Mouse (Mus musculus) gastrocnemius, adult 18-20 months (tissue): ENCODE results near the gene Rlbp1. TPM values are rescaled to one million over a fixed set of nuclear protein-coding genes. Genes with fewer than 3 reads are reported as not detected.
A peak's percentile ranks its signal among the peaks of the same experiment; 100 is the strongest.

Experiments
- DNase-seq: peaks from one replicate; pipeline ENCODE4 v3.0.0; 2021; ENCODE audit warnings: low spot score
- total RNA-seq, 2 experiments: library from RNA; stranded (reverse); gene quantifications; 2 replicates each; pipeline ENCODE4 v1.2.3; 2021

Rlbp1 gene
- total RNA-seq, 2 experiments from 2014 or later = not detected

- no peak for DNase-seq
Observed at GRCm38 (mm10) chr7:79376516-79377275, 10.2 kb downstream of the Rlbp1 start.

- DNase-seq = no peak
Observed at GRCm38 (mm10) chr7:79375594-79375993, 11.3 kb downstream of the Rlbp1 start.

- DNase-seq = no peak
Observed at GRCm38 (mm10) chr7:79374017-79374416, 12.8 kb downstream of the Rlbp1 start.

- DNase-seq = peak; percentile 43
Observed at GRCm38 (mm10) chr7:79371321-79371879, 15.4 kb downstream of the Rlbp1 start.

- DNase-seq = no peak
Observed at GRCm38 (mm10) chr7:79369416-79369815, 17.4 kb downstream of the Rlbp1 start.

DNA sequence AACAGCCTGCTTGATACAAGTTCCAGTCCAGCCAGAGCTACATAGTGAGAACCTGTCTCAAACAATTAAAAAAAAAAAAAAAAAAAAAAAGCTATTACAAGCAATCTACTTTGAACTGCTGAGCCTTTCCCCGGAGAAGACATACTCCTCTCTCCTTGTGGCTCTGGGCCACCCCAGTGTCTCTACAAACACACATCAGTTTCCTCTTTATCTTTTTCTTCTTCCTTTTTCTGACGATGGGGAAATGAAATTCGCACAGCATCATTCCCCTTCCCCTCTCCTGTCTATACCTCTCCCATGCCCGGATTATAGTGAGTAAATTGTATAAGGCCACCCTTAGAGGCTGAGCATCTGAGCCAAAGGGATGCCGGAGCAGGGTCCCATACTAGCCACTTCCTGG lies 18.2 kb downstream of the Rlbp1 start:
- no peak for DNase-seq

GRCm38 (mm10) chr7:79363370-79364043 lies 23.3 kb downstream of the Rlbp1 start:
- DNase-seq = no peak

GRCm38 (mm10) chr7:79362830-79363229 lies 24.0 kb downstream of the Rlbp1 start:
- no peak for DNase-seq

GRCm38 (mm10) chr7:79362208-79362607 lies 24.6 kb downstream of the Rlbp1 start:
- DNase-seq = no peak

- DNase-seq = no peak
Observed at GRCm38 (mm10) chr7:79360056-79360455, 26.8 kb downstream of the Rlbp1 start.

DNA sequence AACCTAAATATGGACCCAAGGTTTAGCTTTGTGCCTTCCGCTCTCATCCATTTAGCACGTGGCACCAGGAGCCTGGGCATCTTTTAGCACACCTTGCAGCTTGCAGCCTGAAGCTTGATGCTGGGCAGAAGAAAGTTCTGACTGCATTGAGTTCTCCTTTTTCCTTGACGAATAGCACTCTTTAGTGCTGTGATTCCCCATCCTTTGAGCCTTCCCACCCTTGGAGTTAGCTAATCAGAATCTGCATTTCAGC lies 27.7 kb downstream of the Rlbp1 start:
- DNase-seq = no peak

GRCm38 (mm10) chr7:79358350-79359182 lies 28.3 kb downstream of the Rlbp1 start:
- DNase-seq = no peak

DNA sequence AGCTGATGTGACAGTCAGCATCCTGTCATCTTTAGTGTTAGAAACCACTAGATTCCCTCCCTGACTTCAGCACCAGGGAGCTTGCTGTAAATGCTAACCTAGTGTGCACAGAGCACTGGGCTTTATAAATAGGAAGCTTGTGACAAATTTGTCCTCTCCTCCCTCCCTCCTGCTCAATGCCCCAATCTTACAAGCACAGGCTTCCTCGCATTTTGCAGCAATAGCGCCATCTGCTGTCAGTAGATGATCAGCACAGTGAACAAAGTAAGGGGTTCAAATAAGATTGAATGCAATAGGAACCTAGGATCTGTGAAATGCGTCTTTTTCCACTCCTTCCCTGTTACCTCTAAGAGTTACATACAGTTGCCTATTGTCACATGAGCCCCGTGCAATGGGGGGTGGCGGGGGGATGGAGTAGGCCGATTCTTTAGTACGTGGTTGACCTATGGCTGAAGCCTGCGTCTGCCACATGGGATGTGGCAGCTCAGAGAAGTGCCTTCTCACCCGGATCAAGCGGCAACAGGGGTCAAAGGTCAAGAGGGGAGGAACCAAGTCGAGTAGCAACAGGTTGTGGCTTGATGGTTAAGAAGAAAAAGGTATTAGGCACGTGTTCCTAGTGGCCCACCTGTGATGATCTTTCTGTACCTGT lies 37.0 kb downstream of the Rlbp1 start:
- DNase-seq = peak; percentile 78

- no peak for DNase-seq
Observed at GRCm38 (mm10) chr7:79348816-79349215, 38.0 kb downstream of the Rlbp1 start.

- DNase-seq = no peak
Observed at GRCm38 (mm10) chr7:79347108-79347813, 39.6 kb downstream of the Rlbp1 start.

DNA sequence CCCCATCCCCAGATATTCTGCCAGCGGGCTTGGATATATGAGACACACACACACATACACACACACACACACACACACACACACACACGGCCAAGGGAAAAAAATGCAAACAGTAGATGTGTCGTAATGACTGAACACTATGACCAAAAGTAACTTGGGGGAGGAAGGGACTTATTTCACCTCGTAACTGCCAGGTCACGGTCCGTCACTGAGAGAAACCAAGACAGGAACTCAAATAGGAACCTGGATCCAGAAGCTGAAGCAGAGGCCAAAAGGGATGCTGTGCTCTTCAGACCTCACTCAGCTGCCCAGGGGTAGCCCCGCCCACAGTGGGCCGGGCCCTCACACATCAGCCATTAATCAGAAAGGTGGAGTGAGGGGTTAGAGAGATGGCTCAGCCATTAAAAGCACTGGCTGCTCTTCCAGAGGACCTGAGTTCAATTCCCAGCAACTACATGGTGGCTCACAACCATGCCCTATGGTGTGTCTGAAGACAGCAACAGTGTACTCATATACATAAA lies 40.2 kb downstream of the Rlbp1 start:
- DNase-seq = no peak

DNA sequence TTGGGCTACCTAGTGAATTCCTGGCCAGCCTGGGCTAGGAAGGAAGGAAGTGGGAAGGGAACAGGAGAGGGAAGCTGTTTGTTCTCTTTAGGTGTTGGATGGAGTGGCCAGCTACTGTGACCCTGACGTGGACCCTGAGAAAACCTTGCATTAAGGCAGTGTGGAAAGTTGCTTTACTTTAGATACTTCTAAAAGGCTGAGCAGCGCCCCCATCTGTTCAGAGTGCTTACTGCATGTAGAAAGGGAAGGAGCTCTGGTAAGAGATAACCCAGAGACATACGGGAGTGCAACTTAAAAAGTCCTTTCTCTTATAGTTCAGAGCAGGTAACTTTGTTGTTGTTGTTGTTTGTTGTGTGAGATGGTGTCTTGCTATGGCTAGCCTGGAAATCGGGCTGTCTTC lies 40.9 kb downstream of the Rlbp1 start:
- DNase-seq = peak; percentile 33

DNA sequence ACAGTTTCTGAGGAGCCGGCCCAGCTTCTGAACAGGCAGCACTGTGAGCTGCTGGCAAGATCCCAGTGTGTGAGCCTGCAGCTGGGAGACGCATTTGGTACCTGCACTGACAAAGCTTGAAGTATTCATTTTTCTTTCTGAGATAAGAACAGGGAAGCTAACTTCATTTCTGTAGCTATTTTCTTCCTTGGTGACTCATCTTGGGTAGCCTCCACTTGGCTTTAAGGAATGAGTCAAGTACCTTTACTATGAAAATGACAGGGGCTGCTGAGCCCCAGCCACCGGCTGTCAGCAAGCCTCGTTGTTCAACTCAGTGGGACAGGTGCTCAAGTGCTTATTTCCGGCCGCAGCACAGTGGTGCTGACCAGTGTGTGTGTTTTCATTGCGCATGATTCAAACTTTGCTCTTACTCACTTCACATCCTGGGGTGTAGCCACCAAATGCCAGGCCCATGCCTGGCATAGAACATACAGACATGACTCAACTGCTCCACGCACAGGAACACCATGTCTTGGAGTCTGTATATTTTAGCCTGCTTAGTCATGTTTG lies 50.4 kb downstream of the Rlbp1 start:
- DNase-seq = no peak

DNA sequence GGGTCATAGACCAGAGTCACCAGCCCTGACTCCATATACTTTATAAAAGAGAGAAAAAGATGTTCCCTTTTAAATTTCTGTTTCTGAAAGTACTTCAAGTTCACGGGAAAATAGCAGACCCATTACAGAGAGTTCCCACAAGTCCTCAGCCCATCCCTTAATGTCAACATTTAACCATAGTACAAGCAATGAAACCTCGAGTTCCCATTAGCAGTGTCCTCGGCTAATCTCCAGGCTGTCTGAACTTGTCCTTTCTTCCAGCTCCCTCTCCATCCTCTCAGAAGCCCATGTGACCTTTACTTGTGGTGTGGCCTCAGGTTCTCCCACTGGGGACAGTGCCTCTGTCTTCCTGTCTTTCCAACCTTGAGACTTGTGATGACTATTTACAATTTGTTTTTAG lies 53.4 kb downstream of the Rlbp1 start:
- no peak for DNase-seq

DNA sequence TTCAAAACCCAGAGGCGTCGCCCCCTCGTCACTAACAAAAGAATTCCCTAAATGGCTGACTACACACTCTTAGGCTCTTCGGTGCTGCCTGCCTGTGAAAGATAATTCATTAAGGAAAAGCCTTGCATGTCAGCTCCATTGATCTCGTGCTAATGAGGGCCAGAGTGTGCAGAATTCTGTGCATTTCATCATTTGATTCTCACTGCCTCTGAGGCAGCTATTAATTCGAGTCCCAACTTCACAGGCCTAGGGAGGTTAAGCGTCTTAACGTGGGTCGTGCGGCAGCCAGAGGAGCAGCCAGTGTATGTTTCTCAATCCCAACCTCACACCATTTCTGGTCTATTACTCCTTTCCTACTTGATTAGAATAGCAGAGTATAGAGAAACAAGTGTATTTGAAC lies 55.7 kb downstream of the Rlbp1 start:
- DNase-seq = no peak
